Mouse (Mus musculus): ENCODE measurements around the gene Aloxe3.

- no peak for TF ChIP-seq ZC3H11A (IDR thresholded peaks at IDR 0.05; ENCODE audit: borderline replicate concordance, low read depth, low read length)
- TF ChIP-seq HCFC1 (IDR thresholded peaks at IDR 0.05; ENCODE audit: borderline replicate concordance, insufficient read depth, low read length): no peak
- no peak for TF ChIP-seq CHD2 (IDR thresholded peaks at IDR 0.05; ENCODE audit: low read depth, low read length)
- TF ChIP-seq ZNF384 (IDR thresholded peaks at IDR 0.05; ENCODE audit: low read depth, low read length): no peak
- no peak for TF ChIP-seq MAFK (IDR thresholded peaks at IDR 0.05; ENCODE audit: insufficient read depth, low read depth, low read length)
Observed at GRCm38 (mm10) chr11:69125852-69125918, at the start of gene Aloxe3.

All from ES-E14 (cell line).